Mouse (Mus musculus) gastrocnemius, adult 2 months (tissue): ENCODE results near the gene Fxyd5. TPM values are rescaled to one million over a fixed set of nuclear protein-coding genes. Genes with fewer than 3 reads are reported as not detected.

Experiments used
- DNase-seq: peaks from one replicate; pipeline ENCODE4 v3.0.0; 2022
- H3K27ac ChIP-seq: fragments of 200-600 bp; 2 replicates; pipeline ENCODE4 v1.8.1; 2022; ENCODE audit warnings: mild to moderate bottlenecking
- H3K4me3 ChIP-seq: fragments of 200-600 bp; 2 replicates; pipeline ENCODE4 v1.8.1; 2022; ENCODE audit warnings: mild to moderate bottlenecking, moderate library complexity
- CTCF ChIP-seq: fragments of 200-600 bp; IDR thresholded peaks from 2 replicates; pipeline ENCODE4 v1.8.1; 2022; ENCODE audit warnings: antibody characterized with exemption, mild to moderate bottlenecking, moderate library complexity
- intact Hi-C: fragments of 180-260 bp; cut with DNase I; formaldehyde crosslinking; loops from one replicate; pipeline ENCODE4 v1.15.1; 2025
- microRNA-seq: library from miRNA; unstranded; fragments of <30 nt; microRNA quantifications from one replicate; pipeline ENCODE4 v1.2.0, GENCODE M21; 2021
- total RNA-seq, 2 experiments: library from RNA; stranded (reverse); gene quantifications; 2 replicates each; pipeline ENCODE4 v1.2.3; 2021

The Fxyd5 gene
- total RNA-seq, 2 experiments from 2014 or later, result 8.3 to 13.8 TPM

- no peak for DNase-seq
- Histone ChIP-seq H3K4me3 (no peak overlapping the region), H3K27ac (no peak overlapping the region)
- no peak for TF ChIP-seq CTCF
- intact Hi-C loops, result no loop called here
Observed at GRCm38 (mm10) chr7:30993986-30994385, 48.3 kb downstream of the Fxyd5 start.

- no peak for TF ChIP-seq CTCF
- no peak for DNase-seq
- Histone ChIP-seq H3K4me3 (no peak overlapping the region), H3K27ac (no peak overlapping the region)
- intact Hi-C loops, result no loop called here
Observed at GRCm38 (mm10) chr7:30992148-30992547, 50.1 kb downstream of the Fxyd5 start.

GRCm38 (mm10) chr7:30988519-30989162 lies 53.6 kb downstream of the Fxyd5 start:
- Histone ChIP-seq H3K27ac (no peak overlapping the region), H3K4me3 (no peak overlapping the region)
- intact Hi-C loops, result no loop called here
- DNase-seq, result no peak
- TF ChIP-seq CTCF, result no peak

GRCm38 (mm10) chr7:30985357-30985756 lies 56.9 kb downstream of the Fxyd5 start:
- DNase-seq, result no peak
- Histone ChIP-seq H3K4me3 (no peak overlapping the region), H3K27ac (no peak overlapping the region)
- intact Hi-C loops, result no loop called here
- no peak for TF ChIP-seq CTCF

Small RNA genes within 50 kb of the gene (microRNA-seq; reads per million reads assigned to microRNA genes)
- not detected for gene Mir7050

Other genes with a start within 250 kb of the Fxyd5 start
- gene Ffar2, start 218.7 kb downstream of the Fxyd5 start, total RNA-seq, result under 1 TPM in 1 of 2 experiments, not detected in 1; 0.14 TPM
- not detected for gene Ffar3, start 186.3 kb downstream of the Fxyd5 start, total RNA-seq
- not detected for gene Ffar1, start 180.9 kb downstream of the Fxyd5 start, total RNA-seq
- gene Cd22, start 162.1 kb downstream of the Fxyd5 start, total RNA-seq, result under 1 TPM in 1 of 2 experiments, not detected in 1; 0.31 TPM
- gene Mag, start 127.6 kb downstream of the Fxyd5 start, total RNA-seq, result under 1 TPM; 0.22 to 0.71 TPM
- not detected for gene Hamp2, start 117.8 kb downstream of the Fxyd5 start, total RNA-seq
- gene Hamp, start 98.4 kb downstream of the Fxyd5 start, total RNA-seq, result not detected
- 100 to 1,000 TPM in 1 of 2 experiments, 10 to 100 TPM in 1; 85.9 to 102 TPM for gene Usf2, start 85.7 kb downstream of the Fxyd5 start, total RNA-seq
- under 1 TPM; 0.31 to 0.41 TPM for gene Lsr, start 69.0 kb downstream of the Fxyd5 start, total RNA-seq
- gene Fam187b, start 68.7 kb downstream of the Fxyd5 start, total RNA-seq, result not detected
- 1 to 10 TPM; 1.4 to 1.6 TPM for gene Fxyd7, start 9.0 kb upstream of the Fxyd5 start, total RNA-seq
- 1,000 to 10,000 TPM in 1 of 2 experiments, 100 to 1,000 TPM in 1; 944 to 1,010 TPM for gene Fxyd1, start 14.7 kb upstream of the Fxyd5 start, total RNA-seq
- gene Lgi4, start 16.9 kb upstream of the Fxyd5 start, total RNA-seq, result 1 to 10 TPM; 2.4 to 3.3 TPM
- 1 to 10 TPM; 1.2 to 1.4 TPM for gene Fxyd3, start 34.2 kb upstream of the Fxyd5 start, total RNA-seq
- gene Hpn, start 72.8 kb upstream of the Fxyd5 start, total RNA-seq, result 10 to 100 TPM; 14.0 to 15.9 TPM
- gene Scn1b, start 84.5 kb upstream of the Fxyd5 start, total RNA-seq, result 100 to 1,000 TPM; 748 to 815 TPM
- gene Gramd1a, start 113.4 kb upstream of the Fxyd5 start, total RNA-seq, result 10 to 100 TPM; 47.2 to 61.7 TPM
- gene Scgb2b2, start 248.0 kb upstream of the Fxyd5 start, total RNA-seq, result not detected
- not detected for gene Scgb1b2, start 249.3 kb upstream of the Fxyd5 start, total RNA-seq